Mouse (Mus musculus) kidney, postnatal 0 days (tissue): ENCODE data around the gene Rpl5. TPM values are rescaled to one million over a fixed set of nuclear protein-coding genes. Genes with fewer than 3 reads are reported as not detected.
"Not testable (repeated sequence)": the region's sequence is repeated elsewhere in the genome, so short reads cannot be mapped to it uniquely, and the experiment has no call there.

Source experiments
- ATAC-seq: fragments of 200-750 bp; cut with Nextera tagmentation; replicated peaks from 2 replicates; pipeline ENCODE4 v1.8.0; 2017; ENCODE audit warnings: low read depth, moderate number of reproducible peaks, moderate TSS enrichment, moderate library complexity; ENCODE audit not compliant: low FRiP score
- DNase-seq: peaks from one replicate; pipeline ENCODE4 v3.0.0-alpha.2; 2016; ENCODE audit warnings: low spot score
- H3K27ac ChIP-seq: fragments of 300-500 bp; sonication (generic); 2 replicates; pipeline ENCODE4 v1.5.1; 2014; ENCODE audit warnings: mild to moderate bottlenecking
- H3K27me3 ChIP-seq: fragments of 300-500 bp; sonication (generic); 2 replicates; pipeline ENCODE4 v1.6.1; 2014; ENCODE audit warnings: low read length, mixed read lengths; ENCODE audit not compliant: insufficient read depth
- H3K36me3 ChIP-seq: fragments of 300-500 bp; sonication (generic); 2 replicates; pipeline ENCODE4 v1.6.1; 2014; ENCODE audit warnings: low read length, mixed read lengths; ENCODE audit not compliant: insufficient read depth
- H3K4me1 ChIP-seq: fragments of 300-500 bp; sonication (generic); replicated peaks from 2 replicates; pipeline ENCODE4 v1.6.1; 2014; ENCODE audit warnings: antibody characterized with exemption, low read length, mixed read lengths; ENCODE audit not compliant: insufficient read depth
- H3K4me2 ChIP-seq: fragments of 300-500 bp; sonication (generic); 2 replicates; pipeline ENCODE4 v1.6.1; 2014; ENCODE audit warnings: mild to moderate bottlenecking, low read length, moderate library complexity, mixed read lengths
- H3K4me3 ChIP-seq: fragments of 300-500 bp; sonication (generic); replicated peaks from 2 replicates; pipeline ENCODE4 v1.5.1; 2014; ENCODE audit warnings: low read depth, low read length
- H3K9ac ChIP-seq: fragments of 300-500 bp; sonication (generic); 2 replicates; pipeline ENCODE4 v1.6.1; 2014; ENCODE audit warnings: low read depth, low read length
- H3K9me3 ChIP-seq: fragments of 300-500 bp; sonication (generic); replicated peaks from 2 replicates; pipeline ENCODE4 v1.6.1; 2016; ENCODE audit warnings: low read length, inconsistent platforms, mixed read lengths
- CTCF ChIP-seq: IDR thresholded peaks from 2 replicates; pipeline ENCODE4 v1.5.1; 2016; ENCODE audit warnings: antibody characterized with exemption, low read depth, mild to moderate bottlenecking, moderate library complexity
- WGBS: fragments of 180-500 bp; shearing (Covaris S2); extraction: QIAGEN DNeasy Blood & Tissue Kit; methylation state at CpG from one replicate; pipeline ENCODE4 v1.1.7; 2014; 5-methylcytosine and 5-hydroxymethylcytosine counted together
- polyA plus RNA-seq: library from polyadenylated mRNA; unstranded; fragments of >200 nt; fragmentation: Nextera tagmentation; extraction: Ambion mirVana; gene quantifications from 2 replicates; pipeline ENCODE4 v1.2.1, GENCODE M21; 2015

Rpl5 gene
- polyA plus RNA-seq, 1 experiment from 2014 or later, result 66.8 TPM

GRCm38 (mm10) chr5:107891515-107891914 is 8.8 kb upstream of the Rpl5 start:
- H3K9me3 ChIP-seq, H3K27me3 ChIP-seq, ATAC-seq, H3K4me1 ChIP-seq, H3K27ac ChIP-seq, H3K36me3 ChIP-seq, H3K9ac ChIP-seq, H3K4me2 ChIP-seq, H3K4me3 ChIP-seq: not testable (repeated sequence)
- TF ChIP-seq CTCF, result peak; percentile 65
- peak; percentile 50 for DNase-seq
- no CpG with 5 or more reads among the region's 1 CpGs for WGBS

GRCm38 (mm10) chr5:107894676-107895075 is 5.6 kb upstream of the Rpl5 start:
- no peaks in the 10 kb centered on the region for H3K9me3 ChIP-seq
- no peaks in the 10 kb centered on the region for H3K36me3 ChIP-seq
- no peaks in the 10 kb centered on the region for H3K27me3 ChIP-seq
- no peak for TF ChIP-seq CTCF
- no peak overlapping the region for H3K9ac ChIP-seq
- DNase-seq (no peak), ATAC-seq (no peak)
- H3K4me1 ChIP-seq, result no peaks in the 10 kb centered on the region
- no peak overlapping the region for H3K4me2 ChIP-seq
- WGBS, result 68% methylated on average over 7 of the region's 7 CpGs
- H3K27ac ChIP-seq, result no peak overlapping the region
- H3K4me3 ChIP-seq, result no peak overlapping the region

- H3K4me3 ChIP-seq, result no peak overlapping the region
- no peak overlapping the region for H3K4me2 ChIP-seq
- TF ChIP-seq CTCF, result no peak
- H3K4me1 ChIP-seq, result no peaks in the 10 kb centered on the region
- no peak overlapping the region for H3K27ac ChIP-seq
- ATAC-seq (no peak), DNase-seq (no peak)
- WGBS, result 71% methylated on average over 1 of the region's 1 CpGs
- no peak overlapping the region for H3K9ac ChIP-seq
- no peaks in the 10 kb centered on the region for H3K27me3 ChIP-seq
- H3K36me3 ChIP-seq, result no peaks in the 10 kb centered on the region
- no peaks in the 10 kb centered on the region for H3K9me3 ChIP-seq
Observed at GRCm38 (mm10) chr5:107896265-107896664, 4.0 kb upstream of the Rpl5 start.

DNA sequence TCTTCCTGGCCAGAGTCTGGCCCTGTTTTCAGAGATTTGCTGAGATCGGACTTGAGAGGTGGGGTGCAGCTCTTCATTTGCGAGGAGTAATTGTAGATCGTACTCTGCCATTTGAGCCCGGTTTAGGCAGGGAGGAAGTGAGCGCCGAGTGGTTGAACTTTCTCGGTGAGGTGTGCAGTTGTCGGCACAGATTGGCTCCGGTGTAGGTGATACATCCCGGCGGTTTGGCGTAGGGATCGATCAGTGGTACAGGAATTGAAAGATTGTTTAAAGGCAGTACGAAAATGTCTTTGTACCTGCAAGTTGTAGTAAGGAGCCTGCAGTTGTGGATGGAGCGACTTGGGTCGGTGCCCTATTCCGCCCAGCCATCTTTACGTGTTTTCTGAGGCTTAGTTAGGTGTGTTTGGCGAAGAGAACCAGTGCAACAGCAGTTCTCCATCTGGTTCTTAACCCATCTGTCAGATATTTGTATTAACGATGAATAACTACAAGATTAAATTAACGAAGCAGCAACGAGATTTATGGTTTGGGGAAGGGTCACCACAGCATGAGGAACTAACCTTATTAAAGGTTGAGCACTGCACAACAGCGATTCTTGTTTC is 813 bp downstream of the Rpl5 start:
- under 1% methylated on average over 23 of the region's 23 CpGs for WGBS

GRCm38 (mm10) chr5:107904325-107904724 is 4.0 kb downstream of the Rpl5 start:
- DNase-seq (no peak), ATAC-seq (no peak)
- Histone ChIP-seq H3K27ac (no peak overlapping the region), H3K4me2 (no peak overlapping the region), H3K4me3 (no peak overlapping the region), H3K9me3 (no peaks in the 10 kb centered on the region), H3K36me3 (peaks cover 47% of the 10 kb centered on the region), H3K4me1 (peaks cover 4% of the 10 kb centered on the region; the same call in 1 of the 2 replicates), H3K9ac (no peak overlapping the region), H3K27me3 (no peaks in the 10 kb centered on the region)
- TF ChIP-seq CTCF, result no peak
- WGBS, result 65% methylated on average over 3 of the region's 3 CpGs

More for the DNA sequence above, 813 bp downstream of the Rpl5 start:
- H3K4me1 ChIP-seq, result peaks cover 4% of the 10 kb centered on the region; the same call in 1 of the 2 replicates
- peak; percentile 27 for ATAC-seq
- peak; percentile 25 for DNase-seq
- peak overlapping the region; percentile 98 for H3K9ac ChIP-seq
- H3K4me2 ChIP-seq, result peak overlapping the region; percentile 55
- peaks cover 22% of the 10 kb centered on the region for H3K36me3 ChIP-seq
- H3K27me3 ChIP-seq, result no peaks in the 10 kb centered on the region
- TF ChIP-seq CTCF, result no peak
- peak overlapping the region; percentile 98 for H3K4me3 ChIP-seq
- no peaks in the 10 kb centered on the region for H3K9me3 ChIP-seq
- H3K27ac ChIP-seq, result peak overlapping the region; percentile 86

DNA sequence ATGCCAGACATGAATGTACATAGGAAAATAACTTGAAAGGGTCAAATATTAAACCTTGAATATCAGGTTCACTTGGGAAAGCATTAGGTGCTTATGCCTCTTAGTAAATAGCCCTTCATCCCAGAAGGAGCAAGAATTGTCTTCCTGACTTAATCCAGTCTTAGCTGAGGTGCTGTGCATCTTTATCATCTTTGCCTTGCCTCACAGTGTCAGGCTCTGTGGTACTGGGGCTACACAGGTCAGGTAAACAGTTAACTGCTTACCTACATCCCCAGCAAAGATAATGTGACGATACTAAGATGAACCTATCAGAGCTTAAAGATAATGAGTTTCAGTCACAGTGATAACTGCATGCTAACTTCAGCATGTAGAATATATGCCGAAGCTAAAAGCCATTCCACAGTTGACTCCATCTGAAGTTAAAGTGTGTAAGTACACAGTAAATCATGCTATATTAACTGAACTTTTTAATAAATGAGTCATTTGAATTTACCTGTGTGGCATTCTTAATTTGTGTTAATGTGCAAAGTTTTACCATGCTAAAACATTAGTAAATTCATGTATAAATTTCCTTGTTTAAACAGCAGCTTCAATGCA is 8.3 kb downstream of the Rpl5 start:
- TF ChIP-seq CTCF, result no peak
- H3K4me1 ChIP-seq, result no peaks in the 10 kb centered on the region
- H3K4me2 ChIP-seq, result no peak overlapping the region
- H3K9me3 ChIP-seq, result no peaks in the 10 kb centered on the region
- H3K4me3 ChIP-seq, result no peak overlapping the region
- H3K9ac ChIP-seq, result no peak overlapping the region
- no peak overlapping the region for H3K27ac ChIP-seq
- peaks cover 38% of the 10 kb centered on the region for H3K36me3 ChIP-seq
- 85% methylated on average over 2 of the region's 2 CpGs for WGBS
- ATAC-seq (no peak), DNase-seq (no peak)
- no peaks in the 10 kb centered on the region for H3K27me3 ChIP-seq

- TF ChIP-seq CTCF, result no peak
- Histone ChIP-seq H3K27ac (no peak overlapping the region), H3K4me1 (no peaks in the 10 kb centered on the region), H3K4me3 (no peak overlapping the region), H3K9ac (no peak overlapping the region), H3K36me3 (peaks cover 34% of the 10 kb centered on the region), H3K9me3 (no peaks in the 10 kb centered on the region), H3K4me2 (no peak overlapping the region), H3K27me3 (no peaks in the 10 kb centered on the region)
- no peak for ATAC-seq
- 94% methylated on average over 3 of the region's 3 CpGs for WGBS
- no peak for DNase-seq
Observed at GRCm38 (mm10) chr5:107909668-107910067, 9.4 kb downstream of the Rpl5 start.
